Mouse (Mus musculus) layer of hippocampus, adult 18-20 months (tissue): ENCODE results near the gene Prdm11. TPM values are rescaled to one million over a fixed set of nuclear protein-coding genes. Genes with fewer than 3 reads are reported as not detected.

Experiments used
- DNase-seq, 2 experiments: peaks; one replicate each; pipeline ENCODE4 v3.0.0; 2022; ENCODE audit warnings: low spot score in 2 of 2
- long read RNA-seq: library from polyadenylated mRNA; stranded (forward); transcript quantifications from one replicate; pipeline ENCODE4 v2.0.0, GENCODE M21; 2021
- total RNA-seq, 2 experiments: library from RNA; stranded (reverse); gene quantifications; 2 replicates each; pipeline ENCODE4 v1.2.3; 2021

Gene Prdm11
- 10 to 100 TPM; 22.2 to 26.0 TPM for total RNA-seq
- long read RNA-seq, partial matches to known transcripts, result 0 of 2 reads
- long read RNA-seq, other reads (novel, unspliced or antisense), result 2 of 2 reads

- DNase-seq, result peak in 1 of 2 experiments; percentile 24
Measured at GRCm38 (mm10) chr2:93045818-93046508, at the start of gene Prdm11. Prdm11 (minus strand) TSS chr2:93046167.

DNA sequence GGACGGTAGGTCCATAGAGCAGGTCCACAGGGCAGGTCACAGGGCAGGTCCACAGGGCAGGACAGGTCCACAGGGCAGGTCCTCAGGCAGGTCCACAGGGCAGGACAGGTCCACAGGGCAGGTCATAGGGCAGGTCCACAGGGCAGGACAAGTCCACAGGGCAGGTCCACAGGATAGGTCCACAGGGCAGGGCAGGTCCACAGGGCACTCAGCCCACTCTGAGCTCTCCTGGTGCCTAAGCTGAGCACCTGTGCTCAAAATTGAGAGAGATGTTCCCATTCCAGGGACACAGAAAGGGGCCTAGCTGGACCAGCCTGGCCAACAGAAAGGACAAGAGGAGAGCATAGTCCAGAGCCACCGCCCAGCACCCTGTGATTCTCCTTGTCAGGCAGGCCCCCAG lies 46.4 kb upstream of the Prdm11 start:
- no peak for DNase-seq

- no peak for DNase-seq
Measured at GRCm38 (mm10) chr2:93091679-93092078, 45.7 kb upstream of the Prdm11 start.

DNA sequence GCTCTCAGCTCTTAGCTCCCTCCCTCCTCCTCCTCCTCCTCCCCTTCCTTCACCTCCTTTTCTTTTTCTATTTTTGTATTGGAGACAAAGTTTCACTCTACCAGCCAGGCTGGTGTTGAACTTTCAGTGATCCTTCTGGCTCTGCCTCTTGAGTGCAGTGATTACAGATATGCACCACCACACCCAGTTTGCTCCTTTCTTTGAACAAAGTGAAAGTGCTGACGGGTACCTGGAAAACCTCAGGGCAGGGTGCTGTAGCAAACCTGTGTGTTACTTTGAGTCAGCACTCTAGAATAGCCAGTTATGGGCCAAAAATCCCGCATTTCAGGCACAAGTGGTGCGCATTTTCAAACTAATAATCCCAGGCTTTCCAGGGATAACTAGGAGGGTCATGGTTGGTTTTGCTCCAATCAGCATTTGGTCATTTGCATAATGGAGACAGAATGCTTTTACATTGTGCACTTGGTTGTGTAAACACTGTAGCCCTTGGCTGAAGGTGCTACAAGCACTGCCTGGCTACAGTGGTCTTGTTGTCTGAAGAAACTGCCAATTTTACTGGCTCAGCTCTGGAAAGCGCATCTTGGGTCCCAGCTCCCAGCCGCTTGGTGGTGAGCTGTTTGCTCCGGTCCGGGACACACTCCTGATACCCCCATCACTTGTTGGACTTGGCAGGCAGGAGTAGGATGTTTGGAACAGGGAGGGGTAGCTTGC lies 43.6 kb upstream of the Prdm11 start:
- DNase-seq, result no peak

- no peak for DNase-seq
Measured at GRCm38 (mm10) chr2:93088006-93088405, 42.0 kb upstream of the Prdm11 start.

- DNase-seq, result peak; percentile 73 to 79
Measured at GRCm38 (mm10) chr2:93085291-93086027, 39.5 kb upstream of the Prdm11 start.

DNA sequence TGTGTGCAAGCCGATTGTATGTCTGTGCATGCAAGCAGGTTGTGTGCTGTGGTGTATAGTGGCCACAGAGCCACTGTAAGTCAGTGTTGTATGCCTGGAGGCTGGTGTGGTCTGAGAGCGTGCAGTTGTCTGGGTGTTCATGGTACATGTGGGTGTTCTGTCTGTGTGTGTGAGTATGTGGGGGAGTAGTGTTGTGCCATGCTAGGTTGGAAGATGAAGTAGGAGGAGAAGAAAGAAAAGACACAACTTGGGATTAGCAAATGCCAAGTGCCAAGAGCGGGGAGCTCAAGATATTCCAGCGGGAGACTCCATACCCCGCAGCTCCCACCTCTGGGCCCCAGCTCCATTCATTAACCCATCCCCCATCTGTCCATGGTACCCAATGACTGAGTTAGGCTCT lies 38.5 kb upstream of the Prdm11 start:
- no peak for DNase-seq

- no peak for DNase-seq
Measured at GRCm38 (mm10) chr2:93083317-93083716, 37.4 kb upstream of the Prdm11 start.

GRCm38 (mm10) chr2:93082846-93083245 lies 36.9 kb upstream of the Prdm11 start:
- no peak for DNase-seq

DNA sequence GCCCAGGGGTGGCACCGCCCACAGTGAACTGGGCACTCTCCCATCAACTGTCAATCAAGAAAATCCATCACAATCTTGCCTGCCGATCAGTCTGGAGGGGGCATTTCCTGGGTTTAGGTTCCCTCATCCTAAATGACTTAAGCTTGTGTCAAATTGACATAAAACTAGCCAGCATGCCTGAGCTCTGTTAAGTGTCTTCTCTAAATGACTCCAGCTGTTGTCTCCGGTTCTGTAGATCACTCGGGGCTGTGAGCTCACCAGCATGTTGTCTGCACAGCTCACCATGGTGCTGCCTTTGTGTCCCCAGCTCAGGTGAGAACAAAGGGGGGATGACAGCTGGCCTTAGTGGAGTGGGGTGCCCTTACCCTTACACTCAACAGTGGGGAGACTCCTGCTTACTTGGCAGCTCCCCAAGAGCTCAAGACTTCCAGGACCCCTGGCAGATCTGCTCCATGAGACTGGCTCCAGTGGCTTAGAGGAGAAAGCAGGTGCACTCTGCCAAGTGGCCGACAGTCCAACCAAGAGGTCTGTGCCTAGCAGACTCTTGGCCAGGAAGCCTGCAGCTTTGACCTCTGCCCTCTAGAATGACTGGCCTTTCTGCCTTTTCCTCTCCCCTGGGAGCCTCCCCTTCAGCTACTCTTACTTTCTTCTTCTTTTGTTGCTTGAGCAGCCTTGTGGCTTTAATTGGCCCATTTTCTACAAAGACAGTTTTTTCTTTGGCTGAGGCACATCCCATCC lies 35.1 kb upstream of the Prdm11 start:
- no peak for DNase-seq

- DNase-seq, result no peak
Measured at GRCm38 (mm10) chr2:93079394-93079793, 33.4 kb upstream of the Prdm11 start.

GRCm38 (mm10) chr2:93076578-93076955 lies 30.6 kb upstream of the Prdm11 start:
- no peak for DNase-seq

- peak; percentile 27 to 56 for DNase-seq
Measured at GRCm38 (mm10) chr2:93075738-93076577, 30.0 kb upstream of the Prdm11 start.

DNA sequence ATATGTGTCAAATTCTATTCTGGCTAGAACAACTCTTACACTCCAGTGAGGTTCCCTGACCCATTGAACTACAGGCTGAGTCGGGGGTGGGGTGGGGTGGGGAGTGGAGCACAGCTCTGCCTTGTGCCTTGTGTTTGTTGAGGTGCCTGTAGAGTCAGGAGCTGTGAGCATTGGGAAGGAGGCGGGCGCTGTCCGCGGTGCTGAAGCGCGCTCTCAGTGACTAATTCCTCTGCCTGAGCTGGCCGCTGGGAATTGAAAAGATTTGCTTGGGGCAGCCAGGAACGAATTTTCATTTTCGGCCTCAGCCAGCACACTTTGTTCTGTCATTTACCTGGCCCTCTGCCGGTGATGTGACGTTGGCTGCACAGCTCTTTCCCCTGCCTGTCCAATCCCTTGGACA lies 25.7 kb upstream of the Prdm11 start:
- peak; percentile 19 to 37 for DNase-seq

DNA sequence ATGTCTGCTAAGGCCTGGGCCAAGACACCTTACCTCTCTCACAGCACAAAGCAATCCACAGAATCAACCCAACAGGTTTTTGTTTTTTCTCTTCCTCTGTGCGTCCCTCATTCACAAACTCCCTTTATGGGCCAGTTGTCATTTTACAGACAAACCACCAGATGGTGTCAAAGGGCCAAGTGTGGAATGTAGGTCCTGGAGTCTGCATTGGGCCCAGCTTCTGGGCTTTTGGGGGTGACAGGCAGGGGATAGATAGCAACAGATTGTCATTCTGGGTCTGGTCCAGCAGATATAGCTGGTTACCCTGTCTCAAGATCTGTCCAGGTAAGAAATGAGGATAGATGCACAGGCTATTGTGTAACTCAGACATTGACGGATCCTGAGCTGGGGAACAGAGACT lies 23.0 kb upstream of the Prdm11 start:
- DNase-seq, result peak; percentile 32 to 56

GRCm38 (mm10) chr2:93063347-93063746 lies 17.4 kb upstream of the Prdm11 start:
- DNase-seq, result peak; percentile 30 to 68

DNA sequence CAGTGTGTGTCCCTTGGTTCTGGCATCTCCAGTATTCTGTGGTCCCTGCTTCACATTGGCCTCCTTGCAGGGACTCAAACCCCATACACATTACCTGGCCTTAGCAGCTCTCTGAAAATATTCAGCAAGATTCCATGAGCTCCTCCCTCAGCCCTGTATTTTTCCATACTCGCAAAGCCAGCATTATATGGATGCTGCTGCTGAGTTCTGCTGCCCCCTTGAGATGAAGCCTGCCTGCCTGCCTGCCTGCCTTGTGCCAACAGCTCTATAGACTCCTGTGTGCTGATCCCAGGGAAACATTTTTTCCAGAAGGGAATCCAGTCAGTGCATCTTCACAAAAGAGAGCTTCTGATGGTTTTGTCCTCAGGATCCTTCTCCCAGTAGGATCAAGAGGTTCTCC lies 5.9 kb upstream of the Prdm11 start:
- DNase-seq, result no peak

GRCm38 (mm10) chr2:93048601-93049323 lies 2.8 kb upstream of the Prdm11 start:
- no peak for DNase-seq

DNA sequence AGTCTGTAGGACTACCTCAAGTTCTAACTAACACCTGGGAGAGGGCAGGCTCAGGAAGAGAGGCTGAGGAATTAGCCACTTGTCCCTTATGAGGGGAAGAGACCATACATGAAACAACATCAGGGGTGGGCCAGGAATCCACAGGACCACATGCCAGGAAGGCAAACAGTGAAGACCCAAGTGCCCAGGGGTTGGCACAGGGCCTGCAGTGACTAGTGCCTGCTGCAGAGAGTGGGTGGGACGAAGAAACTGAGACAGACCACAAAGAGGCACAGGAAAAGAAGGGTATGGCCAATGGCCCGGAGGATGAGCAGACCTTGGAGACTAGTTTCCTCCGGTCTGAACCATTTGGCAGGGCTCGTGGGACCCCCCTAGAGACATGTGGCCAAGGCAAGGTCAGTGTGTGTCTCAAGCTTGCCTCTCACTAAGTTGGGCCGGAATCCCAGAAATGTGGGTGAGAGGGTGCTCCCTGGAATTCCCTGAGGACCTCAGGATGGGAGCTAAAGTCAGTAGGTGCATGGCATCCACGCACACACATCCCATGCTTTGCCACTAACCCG lies 1.6 kb upstream of the Prdm11 start:
- DNase-seq, result no peak
